In the genomic region with DNA sequence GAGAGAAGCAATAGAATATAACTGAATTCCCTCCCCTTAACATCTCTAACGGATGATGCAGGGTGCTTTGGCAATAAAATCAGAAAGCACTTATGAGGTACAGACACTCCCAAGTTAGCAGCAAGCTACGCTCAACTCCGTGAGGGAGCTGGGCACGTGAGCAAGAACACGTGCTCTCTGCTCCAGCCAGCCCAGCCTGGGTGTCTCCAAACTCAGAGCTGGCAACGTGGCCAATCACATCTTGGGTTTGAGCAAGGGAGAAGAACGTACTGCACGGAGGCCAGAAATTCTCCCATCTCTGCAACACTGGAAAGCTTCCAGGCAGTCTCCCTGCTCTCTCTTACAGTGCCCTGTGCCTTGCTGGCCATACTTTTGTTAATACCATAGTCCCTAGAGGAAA, we compare ENCODE assay signal across 14 mouse cellular contexts. TPM values are rescaled to one million over a fixed set of nuclear protein-coding genes. Genes with fewer than 3 reads are reported as not detected.
A peak's percentile ranks its signal among the peaks of the same experiment; 100 is the strongest.
DNase-seq lines count a peak whose midpoint lies in the region; ATAC-seq lines count a peak whose summit lies in the region.
"Had no signal": no experiment of that assay in that cellular context is flagged by ENCODE, and none has a peak within 500 bp of the region (broad histone marks: within the 10 kb centered on the region; RNA-seq: fewer than 3 reads in every experiment).

No protein-coding gene starts in this region.

- H3K4me1 ChIP-seq in liver, embryonic 12.5 days: no peaks in the 10 kb centered on the region

- intact Hi-C loops in heart, postnatal 25 days (cut with DNase I): no loop called here

- H3K9me3 ChIP-seq in liver, embryonic 12.5 days (replicated peaks): no peaks in the 10 kb centered on the region
- H3K9me3 ChIP-seq: forebrain, embryonic 12.5 days; hindbrain, embryonic 10.5 days; limb, embryonic 10.5 days had no signal

- H3K4me2 ChIP-seq in liver, embryonic 12.5 days: no peak overlapping the region
- H3K4me2 ChIP-seq: forebrain, embryonic 12.5 days had no signal

- no peak overlapping the region for H3K4me3 ChIP-seq in liver, embryonic 12.5 days
- H3K4me3 ChIP-seq: forebrain, embryonic 12.5 days; hindbrain, embryonic 10.5 days; limb, embryonic 10.5 days had no signal

- no peaks in the 10 kb centered on the region for H3K36me3 ChIP-seq in liver, embryonic 12.5 days
- H3K36me3 ChIP-seq: forebrain, embryonic 12.5 days; hindbrain, embryonic 10.5 days; limb, embryonic 10.5 days had no signal

- no peak overlapping the region for H3K27ac ChIP-seq in liver, embryonic 12.5 days
- H3K27ac ChIP-seq: forebrain, embryonic 12.5 days; hindbrain, embryonic 10.5 days; limb, embryonic 10.5 days had no signal

- 64% methylated on average over 8 of the region's 8 CpGs for WGBS in liver, embryonic 12.5 days (ENCODE audit: insufficient replicate concordance)

- ATAC-seq in liver, embryonic 12.5 days: no peak
- ATAC-seq: intestine, postnatal 0 days had no signal

- no peak overlapping the region for H3K9ac ChIP-seq in liver, embryonic 12.5 days
- H3K9ac ChIP-seq: forebrain, embryonic 12.5 days had no signal

- peaks cover 25% of the 10 kb centered on the region for H3K27me3 ChIP-seq in liver, embryonic 12.5 days (replicated peaks)

- DNase-seq in cerebellum, postnatal 10 days: peak; percentile 31 to 43
- no peak for DNase-seq in cerebellum, adult 9-10 months
- peak; percentile 28 for DNase-seq in ovary, postnatal 36 days (ENCODE audit: low spot score)
- DNase-seq in ovary, postnatal 14 days (ENCODE audit: low spot score): no peak
- DNase-seq in heart, postnatal 25 days (ENCODE audit: low spot score): peak; percentile 16
- DNase-seq in telencephalon, adult 2 months (ENCODE audit: low read depth, low spot score): peak; percentile 32
- DNase-seq in thymus, adult 18-20 months: no peak
- DNase-seq: cerebellum, adult 11 months had no signal

RNA-seq across cellular contexts. Expression of gene Lgi2, which starts 6.0 kb away (rescaled TPM):
- under 1 TPM; 0.42 to 0.49 TPM for total RNA-seq in heart, postnatal 25 days (2021)
- polyA plus RNA-seq in liver, embryonic 12.5 days (2016; fragmentation: Nextera tagmentation; extraction: Ambion mirVana): 0.50 and 0.77 TPM in 2 replicates
- total RNA-seq: MEL had no signal

Comparison
In these comparisons a context has a peak if more than half of its experiments do, and no peak if none do; other contexts are left out.
1. DNase-seq: peak in cerebellum, postnatal 10 days (2 of 2), ovary, postnatal 36 days (single experiment), heart, postnatal 25 days (single experiment) and telencephalon, adult 2 months (single experiment); none in cerebellum, adult 9-10 months (single experiment), ovary, postnatal 14 days (single experiment) and thymus, adult 18-20 months (0 of 2).